Mouse (Mus musculus): ENCODE results near the gene Snrpd2.

The Snrpd2 gene

DNA sequence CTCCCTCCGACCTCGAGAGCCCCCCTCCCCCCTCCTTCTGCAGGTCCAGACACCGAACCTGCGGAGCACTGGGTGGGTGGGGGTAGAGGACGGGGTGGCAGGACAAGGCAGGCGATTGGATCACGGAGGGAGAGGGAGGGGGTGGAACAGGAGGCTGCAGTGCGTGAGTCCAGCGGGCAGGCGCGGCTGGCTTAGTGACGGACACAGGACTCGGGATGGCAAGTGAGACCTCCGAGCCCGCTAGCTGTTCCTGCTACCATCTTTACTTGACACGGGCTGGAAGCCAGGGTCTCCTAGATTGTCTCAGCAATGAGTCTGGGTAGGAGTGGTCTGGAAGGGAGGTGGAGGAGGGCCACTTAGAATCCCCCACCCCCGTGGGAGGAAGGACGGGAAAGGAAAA is 28.5 kb downstream of the Snrpd2 start:
- no peak for DNase-seq (ENCODE audit: low spot score in 2 of 2)

DNA sequence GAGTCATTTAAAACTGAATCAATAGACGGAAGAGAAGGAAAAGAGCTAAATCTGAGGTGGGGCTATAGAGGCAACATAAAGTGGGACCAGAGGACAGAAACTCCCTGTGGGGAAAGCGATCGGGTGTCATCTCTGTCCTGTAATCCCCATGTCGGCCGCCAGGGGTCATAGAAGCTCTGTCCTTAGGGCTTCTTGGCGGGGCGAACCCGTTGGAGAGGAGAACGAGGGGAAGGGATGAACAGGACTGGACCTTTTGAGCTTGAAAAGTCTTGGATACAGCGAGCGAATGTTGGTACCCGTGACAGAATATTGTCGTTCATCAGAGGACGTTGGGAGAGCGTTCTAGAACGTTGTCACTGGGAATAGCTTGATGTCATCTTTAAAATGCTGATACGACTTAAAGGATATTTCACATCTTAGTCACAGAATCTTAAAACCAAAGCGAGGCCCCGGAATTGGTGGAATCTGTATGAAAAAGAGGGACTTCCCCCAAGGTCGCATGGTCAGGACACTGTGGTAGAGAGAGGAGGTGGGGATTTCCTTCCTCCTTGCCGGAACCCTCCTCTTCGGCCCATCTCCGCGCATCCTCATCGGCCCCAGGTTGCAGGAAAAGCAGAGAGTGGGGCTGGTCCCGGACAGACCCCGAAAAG is 29.0 kb downstream of the Snrpd2 start:
- peak; percentile 63 to 74 for DNase-seq (ENCODE audit: low spot score in 2 of 2)

DNA sequence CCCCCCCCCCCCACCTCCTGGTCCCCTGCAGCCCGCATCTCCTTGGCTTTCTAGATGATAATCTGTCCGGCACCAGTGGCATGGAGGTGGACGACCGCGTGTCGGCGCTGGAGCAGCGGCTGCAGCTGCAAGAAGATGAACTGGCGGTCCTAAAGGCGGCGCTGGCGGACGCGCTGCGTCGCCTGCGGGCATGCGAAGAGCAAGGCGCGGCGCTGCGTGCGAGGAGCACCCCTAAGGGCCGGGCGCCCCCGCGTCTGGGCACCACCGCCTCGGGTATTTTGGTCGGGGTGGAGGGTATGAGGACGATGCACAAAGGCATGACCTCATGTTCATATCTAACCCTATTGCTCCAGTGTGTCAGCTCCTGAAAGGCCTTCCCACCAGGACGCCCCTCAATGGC is 29.7 kb downstream of the Snrpd2 start:
- peak; percentile 65 to 70 for DNase-seq (ENCODE audit: low spot score in 2 of 2)

DNA sequence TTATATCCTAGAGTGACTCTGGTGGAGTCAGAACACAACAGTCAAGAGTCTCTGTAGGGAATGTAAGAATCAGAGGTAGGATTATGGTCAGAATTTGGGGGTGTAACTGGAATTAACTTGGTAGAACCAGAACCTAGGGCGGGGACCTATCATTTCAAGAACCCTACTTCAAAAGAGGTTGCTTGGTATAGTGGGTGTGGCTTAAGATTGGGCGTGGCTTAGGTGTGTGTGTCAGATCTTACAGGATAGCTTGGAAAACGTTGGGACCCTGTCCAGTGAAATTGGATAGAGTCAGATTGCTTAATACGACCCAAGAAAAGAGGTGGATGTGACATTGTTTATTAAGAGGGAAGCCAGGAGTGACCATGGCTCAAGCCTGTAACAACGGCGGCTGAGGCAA is 30.4 kb downstream of the Snrpd2 start:
- no peak for DNase-seq (ENCODE audit: low spot score in 2 of 2)

DNA sequence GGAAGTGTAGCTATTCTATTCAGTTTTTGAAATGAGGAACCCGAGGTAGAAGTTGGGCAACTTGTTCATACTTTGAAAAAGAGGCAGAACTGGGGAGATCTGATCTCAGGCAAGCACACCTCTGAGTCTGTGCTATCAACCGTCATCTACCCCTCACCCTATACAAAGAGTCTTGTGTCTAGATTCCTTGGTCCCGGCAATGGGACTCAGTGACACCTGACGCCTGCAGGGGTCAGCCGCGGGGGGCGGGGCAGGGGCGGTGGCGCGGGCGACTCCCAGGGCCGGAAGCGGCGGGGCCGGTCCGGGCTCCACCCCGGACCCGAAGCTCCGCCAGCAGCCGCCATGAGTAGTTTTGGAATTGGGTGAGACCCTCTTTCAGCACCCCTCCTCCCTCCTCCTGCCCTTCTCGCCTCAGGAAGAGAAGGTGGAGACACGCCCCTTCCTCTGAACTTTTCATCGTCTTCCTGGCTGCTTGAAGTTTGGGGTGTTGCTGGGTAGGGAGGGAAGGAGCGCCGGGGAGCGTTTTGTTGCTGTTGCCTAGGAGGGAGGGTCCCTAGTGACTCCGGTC is 31.4 kb downstream of the Snrpd2 start:
- peak; percentile 16 to 46 for DNase-seq (ENCODE audit: low spot score in 2 of 2)

DNA sequence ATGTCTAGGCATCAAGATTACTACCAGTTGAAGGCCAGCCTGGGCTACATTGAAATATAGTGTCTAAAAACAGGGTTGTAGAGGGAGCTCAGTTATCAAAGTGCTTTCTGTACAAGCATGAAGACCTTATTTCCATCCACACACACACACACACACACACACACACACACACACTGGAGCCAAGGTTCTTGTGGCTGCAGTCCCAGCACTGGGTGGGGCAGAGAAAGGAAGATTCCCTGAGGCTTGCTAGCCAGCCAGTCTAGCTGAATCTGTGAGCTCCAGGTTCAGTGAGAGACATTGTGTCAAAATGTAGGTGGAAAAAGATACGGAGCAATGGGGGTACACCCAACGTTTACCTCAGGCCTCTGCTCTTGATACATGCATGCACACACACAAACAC is 34.7 kb downstream of the Snrpd2 start:
- no peak for DNase-seq (ENCODE audit: low spot score in 2 of 2)

DNA sequence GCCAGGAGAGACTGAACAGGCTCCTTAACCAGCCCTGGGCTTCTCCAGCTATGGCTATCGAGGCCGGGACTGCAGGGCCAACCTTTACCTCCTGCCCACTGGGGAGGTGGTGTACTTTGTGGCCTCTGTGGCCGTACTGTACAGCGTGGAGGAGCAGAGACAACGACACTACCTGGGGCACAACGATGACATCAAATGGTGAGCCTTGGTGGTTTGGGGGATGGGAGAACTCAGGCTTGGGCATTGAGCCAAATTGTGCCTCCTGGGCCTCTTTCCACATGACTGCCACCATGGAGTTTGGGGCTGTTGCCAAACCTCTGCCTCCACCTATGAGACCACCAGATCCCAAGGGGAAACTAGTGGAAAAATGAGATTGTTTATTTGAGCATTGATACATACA is 35.2 kb downstream of the Snrpd2 start:
- DNase-seq (ENCODE audit: low spot score in 2 of 2) = no peak

DNA sequence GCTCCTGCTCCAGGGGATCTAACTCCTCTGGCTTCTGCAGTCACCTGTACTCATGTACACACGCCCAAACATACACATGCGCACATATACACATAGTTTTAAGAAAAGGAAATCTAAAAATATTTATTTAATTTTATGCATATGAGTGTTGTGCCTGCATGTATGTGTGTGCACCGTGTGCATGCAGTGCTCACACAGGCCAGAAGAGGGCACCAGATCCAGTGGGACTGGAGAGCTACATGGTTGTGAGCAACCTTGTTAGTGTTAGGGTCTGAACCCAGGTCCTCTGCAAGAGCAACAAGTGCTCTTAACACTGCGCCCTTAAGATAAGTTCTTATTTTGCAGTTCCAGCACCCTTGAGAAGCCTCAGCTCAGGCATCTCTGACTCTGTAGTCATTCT is 45.2 kb downstream of the Snrpd2 start:
- DNase-seq (ENCODE audit: low spot score in 2 of 2) = no peak

DNA sequence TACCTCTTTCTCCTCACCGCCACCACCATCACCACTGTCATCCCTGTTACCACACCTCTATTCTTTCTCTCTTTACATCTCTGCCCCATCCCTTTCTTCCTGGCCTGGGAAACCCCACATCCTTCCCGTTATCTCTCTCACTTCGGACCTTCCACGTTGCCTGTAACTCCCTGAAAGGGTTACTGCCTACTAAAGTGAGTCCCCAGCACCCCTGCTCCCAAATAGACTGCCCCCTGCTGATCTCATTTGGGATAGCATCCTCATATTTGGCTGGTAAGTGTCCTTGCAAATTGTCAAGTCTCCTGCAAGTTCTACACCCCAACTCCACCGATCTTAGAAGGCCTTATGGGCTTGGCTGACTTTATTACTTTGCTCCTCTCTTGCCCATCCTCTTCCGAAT is 47.2 kb downstream of the Snrpd2 start:
- no peak for DNase-seq (ENCODE audit: low spot score in 2 of 2)

DNA sequence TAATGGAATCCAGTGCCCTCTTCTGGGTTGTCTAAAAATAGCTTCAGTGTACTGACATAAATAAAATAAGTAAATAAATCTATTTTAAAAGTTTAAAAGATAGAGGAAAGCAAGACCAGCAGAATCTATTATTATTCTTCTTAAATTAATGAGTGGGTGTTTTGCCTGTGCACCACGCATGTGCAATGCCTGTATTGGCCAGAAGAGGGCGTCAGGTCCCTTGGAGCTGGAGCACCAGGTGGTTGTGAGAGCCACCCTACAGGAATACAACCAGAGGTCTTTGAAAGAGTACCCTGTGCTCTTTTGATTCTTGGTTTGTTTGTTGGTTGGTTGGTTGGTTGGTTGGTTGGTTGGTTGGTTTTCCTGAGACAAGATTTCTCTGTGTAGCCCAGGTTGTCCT is 48.5 kb downstream of the Snrpd2 start:
- DNase-seq (ENCODE audit: low spot score in 2 of 2) = no peak

DNA sequence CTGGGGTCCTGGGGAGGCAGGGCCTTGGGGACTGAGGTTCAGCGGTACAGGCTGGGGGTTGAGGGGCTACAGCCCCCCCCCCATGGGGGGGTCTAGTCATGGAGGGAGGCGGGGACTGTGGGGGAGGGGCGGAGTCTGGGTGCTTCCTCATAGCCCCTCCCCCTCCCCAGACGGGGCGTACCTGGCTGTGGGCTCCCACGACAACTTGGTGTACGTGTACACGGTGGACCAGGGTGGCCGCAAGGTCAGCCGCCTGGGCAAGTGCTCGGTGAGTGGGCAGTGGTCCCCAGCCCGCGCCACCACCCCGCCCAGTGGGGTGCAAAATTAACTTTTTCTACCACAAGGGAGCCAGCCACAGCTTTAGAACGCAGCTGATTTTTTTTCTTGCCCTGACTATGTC is 52.1 kb downstream of the Snrpd2 start:
- no peak for DNase-seq (ENCODE audit: low spot score in 2 of 2)

DNA sequence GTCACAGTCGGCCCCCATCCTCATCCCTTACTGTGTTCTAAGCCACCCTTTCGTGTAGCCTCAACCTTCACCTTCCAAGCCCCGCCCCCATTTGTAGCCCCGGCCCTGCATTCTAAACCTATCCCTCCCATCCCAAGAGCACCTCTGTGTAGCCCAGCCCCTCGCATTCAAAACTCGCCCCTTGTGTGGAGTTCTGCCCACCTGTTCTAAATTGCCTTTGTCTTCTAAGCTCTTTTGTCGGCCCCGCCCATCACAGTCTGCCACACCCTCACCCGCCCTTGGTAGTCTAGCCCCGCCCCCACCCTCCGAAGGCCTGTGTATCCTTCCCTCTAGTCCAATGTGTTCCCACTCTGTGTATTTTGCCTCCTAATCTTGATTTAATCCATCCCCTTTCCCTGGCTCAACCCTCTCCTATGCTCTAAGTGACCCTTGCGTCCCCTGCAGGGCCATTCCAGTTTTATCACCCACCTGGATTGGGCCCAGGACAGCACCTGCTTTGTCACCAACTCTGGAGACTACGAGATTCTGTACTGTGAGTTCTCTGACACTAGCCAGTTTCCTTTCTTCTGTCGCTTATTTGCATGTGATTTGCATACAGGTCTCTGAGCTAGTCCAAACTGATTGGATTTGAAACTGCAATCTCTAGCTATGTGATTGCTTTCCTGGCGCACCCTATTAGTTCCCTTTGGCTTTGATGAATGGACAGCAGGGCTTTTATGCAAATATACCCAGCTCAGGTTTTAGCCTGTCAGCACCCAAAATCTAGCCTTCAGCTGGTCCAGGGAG is 52.7 kb downstream of the Snrpd2 start:
- DNase-seq (ENCODE audit: low spot score in 2 of 2) = no peak

All from spleen, postnatal 36 days (tissue).